Mouse (Mus musculus): ENCODE results near the gene Eml4. TPM values are rescaled to one million over a fixed set of nuclear protein-coding genes. Genes with fewer than 3 reads are reported as not detected.
A peak's percentile ranks its signal among the peaks of the same experiment; 100 is the strongest.

The Eml4 gene
- polyA plus RNA-seq, 1 experiment from 2014 or later = 47.1 TPM

DNA sequence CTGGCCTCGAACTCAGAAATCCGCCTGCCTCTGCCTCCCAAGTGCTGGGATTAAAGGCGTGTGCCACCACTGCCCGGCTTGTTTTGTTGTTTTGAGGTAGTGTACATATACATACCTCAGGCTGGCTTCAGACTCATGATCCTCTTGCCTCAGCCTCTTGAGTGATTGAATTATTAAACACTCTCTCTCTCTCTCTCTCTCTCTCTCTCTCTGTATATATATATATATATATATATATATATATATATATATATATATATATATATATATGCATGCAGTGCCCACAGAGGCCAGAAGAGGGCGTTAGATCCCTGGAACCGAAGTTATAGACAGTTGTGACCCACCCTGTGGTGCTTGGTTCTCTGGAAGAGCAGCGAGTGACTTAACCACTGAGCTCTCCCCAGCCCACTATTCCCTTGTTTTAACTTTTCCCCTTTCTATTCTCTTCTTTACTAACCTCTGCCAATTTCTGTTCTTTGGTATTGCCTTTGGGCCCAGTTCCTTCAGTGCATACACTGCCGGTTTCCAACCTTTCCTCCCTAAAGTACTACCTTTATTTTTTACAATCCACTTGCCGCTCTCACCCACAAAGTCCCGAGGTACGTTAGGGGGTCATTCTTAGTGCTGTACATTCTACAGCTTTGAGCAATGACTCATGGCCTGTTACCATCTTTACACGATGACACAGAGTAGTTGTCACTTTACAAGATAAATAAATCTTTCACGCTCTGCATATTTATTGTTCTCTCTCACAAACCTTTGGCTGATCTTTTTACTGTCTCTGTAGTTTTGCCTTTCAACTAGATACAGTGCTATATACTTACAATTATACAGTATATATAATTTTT is 13.5 kb upstream of the Eml4 start:
- Histone ChIP-seq H3K27ac (ENCODE audit: low read depth, low read length) (no peak overlapping the region), H3K4me3 (ENCODE audit: low read depth, low read length) (no peak overlapping the region), H3K4me2 (replicated peaks; ENCODE audit: low read depth, low read length) (no peak overlapping the region), H3K36me3 (ENCODE audit: control insufficient read depth, insufficient read depth, low read length) (no peaks in the 10 kb centered on the region), H3K27me3 (ENCODE audit: control insufficient read depth, insufficient read depth, low read length) (no peaks in the 10 kb centered on the region), H3K4me1 (replicated peaks; ENCODE audit: control insufficient read depth, insufficient read depth, low read length) (no peaks in the 10 kb centered on the region), H3K9me3 (ENCODE audit: control insufficient read depth, low read length) (no peaks in the 10 kb centered on the region), H3K9ac (ENCODE audit: low read depth, low read length) (no peak overlapping the region)
- 77% methylated on average over 13 of the region's 13 CpGs for WGBS
- ATAC-seq (ENCODE audit: low FRiP score) (no peak), DNase-seq (ENCODE audit: low spot score) (no peak)

DNA sequence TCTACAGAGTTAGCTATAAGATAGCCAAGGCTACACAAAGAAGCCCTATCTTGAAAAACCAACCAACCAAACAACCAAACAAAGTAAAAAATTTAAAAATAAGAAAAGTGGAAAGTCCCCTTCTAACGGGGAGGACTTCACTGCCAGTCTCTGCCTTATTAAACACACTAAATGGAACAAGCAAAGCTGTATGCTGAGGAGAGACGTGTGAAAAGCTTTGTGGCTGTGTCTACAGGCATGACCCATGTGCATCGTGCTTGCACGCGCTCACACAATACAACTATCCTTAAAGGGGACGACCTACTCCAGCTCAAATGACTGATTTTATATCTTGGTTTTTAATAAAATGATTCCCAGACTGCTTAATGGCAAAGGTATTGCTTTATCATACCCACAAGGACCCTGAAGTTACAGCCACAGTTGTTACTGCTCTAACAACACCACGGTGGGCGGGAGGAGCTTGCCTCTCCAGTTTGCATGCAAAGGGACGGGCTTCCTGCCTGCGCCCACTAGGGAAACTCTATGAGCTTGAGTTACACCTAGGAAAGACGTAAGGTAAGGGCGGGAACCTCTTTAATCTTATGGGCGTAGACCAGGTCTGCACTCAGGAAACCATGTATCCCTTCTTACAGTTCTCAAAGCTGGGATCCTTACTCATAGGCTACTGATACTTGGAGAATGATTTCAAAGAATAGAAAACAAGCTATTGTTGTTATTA is 11.2 kb upstream of the Eml4 start:
- DNase-seq (ENCODE audit: low spot score) = no peak

DNA sequence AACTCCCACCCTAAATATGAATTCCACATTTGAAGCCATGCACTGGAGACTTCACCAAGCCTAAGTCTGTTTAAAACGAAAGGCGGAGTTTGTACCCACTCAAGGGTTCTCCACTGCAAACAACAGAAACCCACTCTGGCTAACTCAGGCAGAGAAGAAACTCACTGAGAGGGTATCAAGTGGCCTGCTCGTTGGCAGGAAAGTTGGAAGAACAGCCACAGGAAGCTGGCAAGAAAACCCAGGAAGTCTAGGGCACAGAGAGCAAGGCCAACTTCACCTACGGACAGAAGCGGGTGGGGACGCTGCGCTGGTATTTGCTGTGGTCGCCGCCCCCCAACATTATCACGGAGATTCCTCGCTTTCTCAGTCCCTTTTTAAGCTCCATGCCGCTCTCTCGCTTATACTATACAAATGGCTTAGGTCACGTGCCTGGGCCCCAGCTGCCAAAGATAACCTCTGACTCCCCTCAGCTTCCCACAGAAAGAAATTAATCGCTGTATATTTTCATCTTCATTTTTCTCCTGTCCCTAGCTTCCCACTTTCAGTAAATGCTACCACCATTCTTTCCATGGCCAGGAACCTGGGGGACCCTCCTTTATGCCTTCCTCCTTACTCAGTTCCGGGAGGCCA is 9.7 kb upstream of the Eml4 start:
- Histone ChIP-seq H3K9me3 (ENCODE audit: control insufficient read depth, low read length) (no peaks in the 10 kb centered on the region), H3K27me3 (ENCODE audit: control insufficient read depth, insufficient read depth, low read length) (no peaks in the 10 kb centered on the region), H3K4me2 (replicated peaks; ENCODE audit: low read depth, low read length) (no peak overlapping the region), H3K27ac (ENCODE audit: low read depth, low read length) (no peak overlapping the region), H3K4me1 (replicated peaks; ENCODE audit: control insufficient read depth, insufficient read depth, low read length) (no peaks in the 10 kb centered on the region), H3K4me3 (ENCODE audit: low read depth, low read length) (no peak overlapping the region), H3K36me3 (ENCODE audit: control insufficient read depth, insufficient read depth, low read length) (no peaks in the 10 kb centered on the region), H3K9ac (ENCODE audit: low read depth, low read length) (no peak overlapping the region)
- DNase-seq (ENCODE audit: low spot score) = no peak
- no peak for ATAC-seq (ENCODE audit: low FRiP score)
- 77% methylated on average over 16 of the region's 16 CpGs for WGBS

More for the DNA sequence above, 11.2 kb upstream of the Eml4 start:
- Histone ChIP-seq H3K9me3 (ENCODE audit: control insufficient read depth, low read length) (no peaks in the 10 kb centered on the region), H3K27me3 (ENCODE audit: control insufficient read depth, insufficient read depth, low read length) (no peaks in the 10 kb centered on the region), H3K9ac (ENCODE audit: low read depth, low read length) (no peak overlapping the region), H3K36me3 (ENCODE audit: control insufficient read depth, insufficient read depth, low read length) (no peaks in the 10 kb centered on the region), H3K27ac (ENCODE audit: low read depth, low read length) (no peak overlapping the region), H3K4me1 (replicated peaks; ENCODE audit: control insufficient read depth, insufficient read depth, low read length) (no peaks in the 10 kb centered on the region), H3K4me2 (replicated peaks; ENCODE audit: low read depth, low read length) (no peak overlapping the region), H3K4me3 (ENCODE audit: low read depth, low read length) (no peak overlapping the region)
- 79% methylated on average over 13 of the region's 13 CpGs for WGBS
- ATAC-seq (ENCODE audit: low FRiP score) = no peak

DNA sequence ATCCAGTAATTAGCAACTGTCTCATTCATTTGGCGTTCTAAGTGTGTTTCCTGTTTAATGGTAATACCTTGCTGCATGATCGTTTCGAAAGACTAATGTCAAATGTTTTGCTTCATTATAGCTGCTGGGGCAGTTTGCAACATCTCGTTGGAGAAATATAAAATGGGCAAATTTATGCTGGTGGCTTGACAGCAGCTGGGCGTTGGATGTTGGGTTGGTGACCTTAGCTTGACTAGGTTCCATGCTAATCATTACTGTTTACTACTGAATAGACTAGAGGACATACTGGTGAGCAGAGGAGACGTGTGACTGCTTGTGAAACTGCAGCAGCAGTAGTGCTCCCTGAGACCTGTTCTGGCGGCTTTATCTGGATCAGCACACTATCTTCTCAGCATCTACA is 6.5 kb upstream of the Eml4 start:
- 85% methylated on average over 7 of the region's 7 CpGs for WGBS
- Histone ChIP-seq H3K27ac (ENCODE audit: low read depth, low read length) (no peak overlapping the region), H3K4me1 (replicated peaks; ENCODE audit: control insufficient read depth, insufficient read depth, low read length) (no peaks in the 10 kb centered on the region), H3K4me2 (replicated peaks; ENCODE audit: low read depth, low read length) (no peak overlapping the region), H3K9me3 (ENCODE audit: control insufficient read depth, low read length) (no peaks in the 10 kb centered on the region), H3K9ac (ENCODE audit: low read depth, low read length) (no peak overlapping the region), H3K4me3 (ENCODE audit: low read depth, low read length) (no peak overlapping the region), H3K36me3 (ENCODE audit: control insufficient read depth, insufficient read depth, low read length) (no peaks in the 10 kb centered on the region), H3K27me3 (ENCODE audit: control insufficient read depth, insufficient read depth, low read length) (no peaks in the 10 kb centered on the region)
- DNase-seq (ENCODE audit: low spot score) (no peak), ATAC-seq (ENCODE audit: low FRiP score) (no peak)

DNA sequence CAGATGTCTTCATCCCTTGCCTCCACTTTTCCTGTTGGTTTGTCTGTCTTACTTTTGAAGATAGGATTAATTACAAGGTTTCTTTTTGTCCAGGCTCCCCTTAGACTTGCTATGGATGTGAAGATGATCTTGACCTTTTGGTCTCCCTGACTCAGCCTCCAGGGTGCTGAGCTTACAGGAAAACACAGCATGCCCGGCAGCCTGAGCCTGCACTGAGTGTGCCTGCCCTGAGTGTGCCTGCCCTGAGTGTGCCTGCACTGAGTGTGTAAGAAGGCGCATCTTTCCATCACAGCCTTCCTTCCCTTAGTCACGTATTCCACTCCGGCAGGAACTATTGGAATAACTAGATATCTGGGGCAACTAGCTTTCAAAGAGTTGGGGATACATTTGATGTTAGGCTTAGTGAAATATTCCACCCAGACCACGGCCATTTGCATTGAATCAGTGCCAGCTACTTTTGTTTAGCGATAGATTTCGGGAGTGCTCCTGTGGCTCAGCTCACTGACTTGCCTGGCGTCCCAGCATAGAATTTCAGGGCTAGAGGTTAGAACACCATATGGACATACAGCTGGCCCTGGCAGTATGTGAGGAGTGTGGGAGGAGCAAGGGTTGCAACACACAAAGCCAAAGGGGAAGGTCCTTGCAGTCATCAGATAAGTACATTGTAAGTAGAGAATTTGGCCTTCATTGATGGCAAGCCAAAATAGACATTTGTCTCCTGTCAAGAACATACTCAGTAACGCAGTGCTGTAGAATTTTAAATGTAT is 2.5 kb upstream of the Eml4 start:
- H3K4me1 ChIP-seq (replicated peaks; ENCODE audit: control insufficient read depth, insufficient read depth, low read length) = no peaks in the 10 kb centered on the region
- no peak overlapping the region for H3K4me2 ChIP-seq (replicated peaks; ENCODE audit: low read depth, low read length)
- H3K27ac ChIP-seq (ENCODE audit: low read depth, low read length) = no peak overlapping the region
- no peaks in the 10 kb centered on the region for H3K36me3 ChIP-seq (ENCODE audit: control insufficient read depth, insufficient read depth, low read length)
- no peaks in the 10 kb centered on the region for H3K9me3 ChIP-seq (ENCODE audit: control insufficient read depth, low read length)
- no peak overlapping the region for H3K4me3 ChIP-seq (ENCODE audit: low read depth, low read length)
- H3K27me3 ChIP-seq (ENCODE audit: control insufficient read depth, insufficient read depth, low read length) = no peaks in the 10 kb centered on the region
- no peak overlapping the region for H3K9ac ChIP-seq (ENCODE audit: low read depth, low read length)
- ATAC-seq (ENCODE audit: low FRiP score) (no peak), DNase-seq (ENCODE audit: low spot score) (no peak)
- 79% methylated on average over 9 of the region's 9 CpGs for WGBS

DNA sequence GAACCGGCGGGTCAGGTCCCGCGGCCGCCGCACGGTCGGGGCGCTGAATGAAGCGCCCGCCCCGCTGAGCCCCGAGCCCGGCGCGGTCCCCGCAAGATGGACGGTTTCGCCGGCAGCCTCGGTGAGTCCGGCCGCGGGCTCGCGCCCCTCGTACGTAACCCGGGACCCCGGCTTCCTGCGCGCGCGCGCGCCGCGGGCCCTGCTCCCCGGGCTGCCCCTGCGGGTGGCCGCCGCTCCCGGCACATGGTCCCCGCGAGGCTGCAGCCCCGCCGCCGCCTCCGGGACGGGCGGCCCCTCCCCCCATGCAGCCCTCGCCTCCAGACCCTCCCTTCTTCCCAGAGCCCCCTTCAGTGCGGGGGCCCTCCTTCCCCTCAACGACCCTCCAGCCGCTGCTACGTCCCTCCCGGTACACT is 394 bp downstream of the Eml4 start:
- no peaks in the 10 kb centered on the region for H3K9me3 ChIP-seq (ENCODE audit: control insufficient read depth, low read length)
- H3K27ac ChIP-seq (ENCODE audit: low read depth, low read length) = peak overlapping the region; percentile 94
- H3K4me1 ChIP-seq (replicated peaks; ENCODE audit: control insufficient read depth, insufficient read depth, low read length) = no peaks in the 10 kb centered on the region
- H3K9ac ChIP-seq (ENCODE audit: low read depth, low read length) = peak overlapping the region; percentile 92
- no peaks in the 10 kb centered on the region for H3K27me3 ChIP-seq (ENCODE audit: control insufficient read depth, insufficient read depth, low read length)
- ATAC-seq (ENCODE audit: low FRiP score) = peak; percentile 82
- peak; percentile 69 for DNase-seq (ENCODE audit: low spot score)
- H3K4me3 ChIP-seq (ENCODE audit: low read depth, low read length) = peak overlapping the region; percentile 92
- H3K36me3 ChIP-seq (ENCODE audit: control insufficient read depth, insufficient read depth, low read length) = no peaks in the 10 kb centered on the region
- 0% methylated on average over 23 of the region's 57 CpGs for WGBS
- peak overlapping the region; percentile 58 for H3K4me2 ChIP-seq (replicated peaks; ENCODE audit: low read depth, low read length)

DNA sequence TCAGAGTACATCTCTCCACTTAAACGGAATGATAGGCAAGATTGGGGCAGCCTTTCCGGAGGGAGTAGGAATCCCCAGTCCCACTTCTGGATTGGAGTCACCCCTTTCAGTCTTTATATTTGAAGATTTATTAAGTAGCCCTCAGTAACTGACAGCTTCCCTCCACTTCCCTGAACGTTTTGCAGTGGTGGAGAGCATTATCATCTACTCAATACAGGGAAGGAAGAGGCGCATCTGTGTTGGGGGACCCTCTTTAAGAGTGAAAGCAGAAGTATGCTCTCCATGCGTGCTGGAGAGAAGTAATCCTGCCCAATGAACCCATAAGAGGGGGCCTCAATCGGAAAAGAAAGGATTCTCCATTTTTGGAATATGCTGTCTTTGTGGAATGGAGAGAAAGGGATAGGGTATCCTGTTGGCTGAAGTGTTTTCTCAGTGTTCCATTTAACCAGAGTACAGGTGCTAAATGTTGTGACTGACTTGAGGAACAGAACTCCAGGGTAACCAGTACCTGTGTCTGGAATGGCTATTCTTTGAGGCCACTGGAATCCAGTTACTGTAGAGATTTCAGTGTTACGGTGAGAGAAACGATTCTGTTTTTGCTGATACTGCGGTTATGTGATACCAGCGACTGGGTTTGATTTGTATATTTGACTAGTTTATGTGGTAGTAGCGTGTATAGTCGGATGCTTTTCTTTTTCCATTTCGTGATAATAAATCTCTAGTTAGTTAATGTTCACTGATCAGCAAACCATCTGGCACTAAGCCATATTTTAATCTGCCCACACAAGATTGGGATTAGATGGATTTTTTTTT is 1.1 kb downstream of the Eml4 start:
- H3K4me2 ChIP-seq (replicated peaks; ENCODE audit: low read depth, low read length) = peak overlapping the region; percentile 58
- ATAC-seq (ENCODE audit: low FRiP score) = no peak
- H3K36me3 ChIP-seq (ENCODE audit: control insufficient read depth, insufficient read depth, low read length) = no peaks in the 10 kb centered on the region
- DNase-seq (ENCODE audit: low spot score) = no peak
- peak overlapping the region; percentile 94 for H3K27ac ChIP-seq (ENCODE audit: low read depth, low read length)
- no peaks in the 10 kb centered on the region for H3K9me3 ChIP-seq (ENCODE audit: control insufficient read depth, low read length)
- WGBS = 14% methylated on average over 13 of the region's 13 CpGs
- peak overlapping the region; percentile 92 for H3K9ac ChIP-seq (ENCODE audit: low read depth, low read length)
- no peaks in the 10 kb centered on the region for H3K27me3 ChIP-seq (ENCODE audit: control insufficient read depth, insufficient read depth, low read length)
- H3K4me1 ChIP-seq (replicated peaks; ENCODE audit: control insufficient read depth, insufficient read depth, low read length) = no peaks in the 10 kb centered on the region
- peak overlapping the region; percentile 92 for H3K4me3 ChIP-seq (ENCODE audit: low read depth, low read length)

DNA sequence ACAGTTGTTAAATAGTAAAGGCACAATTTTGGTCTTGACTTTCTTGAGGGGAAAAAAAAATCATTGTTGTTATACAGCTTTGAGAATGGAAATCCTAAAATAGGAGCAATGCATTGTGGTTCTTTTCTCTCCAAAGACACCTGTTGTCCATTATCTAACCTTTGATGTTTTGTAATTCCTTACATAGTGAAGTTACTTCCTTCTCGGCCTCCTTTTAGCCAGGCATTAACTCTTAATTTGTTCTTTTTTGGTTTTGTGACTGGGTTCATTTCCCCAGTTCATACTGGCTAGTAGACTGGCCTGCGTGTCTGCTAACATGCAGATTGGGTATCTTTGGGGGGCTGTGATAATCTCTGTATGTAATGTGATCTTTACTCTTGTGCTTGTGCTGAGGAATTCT is 1.7 kb downstream of the Eml4 start:
- DNase-seq (ENCODE audit: low spot score) (peak; percentile 10), ATAC-seq (ENCODE audit: low FRiP score) (no peak)
- Histone ChIP-seq H3K27me3 (ENCODE audit: control insufficient read depth, insufficient read depth, low read length) (no peaks in the 10 kb centered on the region), H3K27ac (ENCODE audit: low read depth, low read length) (no peak overlapping the region), H3K4me2 (replicated peaks; ENCODE audit: low read depth, low read length) (peak overlapping the region; percentile 28; the same call in 1 of the 2 replicates), H3K36me3 (ENCODE audit: control insufficient read depth, insufficient read depth, low read length) (no peaks in the 10 kb centered on the region), H3K4me1 (replicated peaks; ENCODE audit: control insufficient read depth, insufficient read depth, low read length) (no peaks in the 10 kb centered on the region), H3K9me3 (ENCODE audit: control insufficient read depth, low read length) (no peaks in the 10 kb centered on the region), H3K9ac (ENCODE audit: low read depth, low read length) (no peak overlapping the region), H3K4me3 (ENCODE audit: low read depth, low read length) (no peak overlapping the region; the same call in 1 of the 2 replicates)
- WGBS = 9% methylated on average over 2 of the region's 2 CpGs
